Mouse (Mus musculus) heart, postnatal 10 days (tissue): ENCODE measurements around the gene Gpc6. TPM values are rescaled to one million over a fixed set of nuclear protein-coding genes. Genes with fewer than 3 reads are reported as not detected.
A peak's percentile ranks its signal among the peaks of the same experiment; 100 is the strongest.
"Not testable (repeated sequence)": the region's sequence is repeated elsewhere in the genome, so short reads cannot be mapped to it uniquely, and the experiment has no call there.

Experiments used
- DNase-seq, 2 experiments: peaks; one replicate each; pipeline ENCODE4 v3.0.0; 2021
- intact Hi-C: fragments of 180-260 bp; cut with DNase I; formaldehyde crosslinking; loops from one replicate; pipeline ENCODE4 v1.15.1; 2025
- total RNA-seq, 2 experiments: library from RNA; stranded (reverse); gene quantifications; 2 replicates each; pipeline ENCODE4 v1.2.3; 2021

The Gpc6 gene
- total RNA-seq, 2 experiments from 2014 or later: 37.0 to 40.2 TPM

- intact Hi-C loops: no loop called here
Measured at GRCm38 (mm10) chr14:117426116-117426515, 501.0 kb downstream of the Gpc6 start.

GRCm38 (mm10) chr14:117427776-117428175 is 502.7 kb downstream of the Gpc6 start:
- no peak for DNase-seq
- intact Hi-C loops: no loop called here

More at GRCm38 (mm10) chr14:117426116-117426515, 501.0 kb downstream of the Gpc6 start:
- DNase-seq: no peak

GRCm38 (mm10) chr14:117435739-117436138 is 510.6 kb downstream of the Gpc6 start:
- no peak for DNase-seq

GRCm38 (mm10) chr14:117446675-117447231 is 521.6 kb downstream of the Gpc6 start:
- DNase-seq, intact Hi-C loops: not testable (repeated sequence)

More at GRCm38 (mm10) chr14:117435739-117436138, 510.6 kb downstream of the Gpc6 start:
- intact Hi-C loops: no loop called here

- DNase-seq: no peak
- intact Hi-C loops: no loop called here
Measured at GRCm38 (mm10) chr14:117451391-117451991, 526.4 kb downstream of the Gpc6 start.

- DNase-seq: no peak
- intact Hi-C loops: no loop called here
Measured at GRCm38 (mm10) chr14:117452150-117452549, 527.0 kb downstream of the Gpc6 start.

- intact Hi-C loops: no loop called here
- DNase-seq: no peak
Measured at GRCm38 (mm10) chr14:117473378-117473777, 548.3 kb downstream of the Gpc6 start.

- DNase-seq: peak; percentile 8 to 11
- intact Hi-C loops: no loop called here
Measured at GRCm38 (mm10) chr14:117478879-117479278, 553.8 kb downstream of the Gpc6 start.

- intact Hi-C loops: no loop called here
- DNase-seq: no peak
Measured at GRCm38 (mm10) chr14:117487161-117487754, 562.1 kb downstream of the Gpc6 start.

GRCm38 (mm10) chr14:117490469-117490868 is 565.4 kb downstream of the Gpc6 start:
- DNase-seq: no peak
- intact Hi-C loops: no loop called here

GRCm38 (mm10) chr14:117495118-117495517 is 570.0 kb downstream of the Gpc6 start:
- DNase-seq: no peak
- intact Hi-C loops: no loop called here

GRCm38 (mm10) chr14:117498785-117499184 is 573.7 kb downstream of the Gpc6 start:
- no peak for DNase-seq
- intact Hi-C loops: no loop called here

GRCm38 (mm10) chr14:117499354-117499753 is 574.2 kb downstream of the Gpc6 start:
- intact Hi-C loops: no loop called here
- DNase-seq: no peak

GRCm38 (mm10) chr14:117514829-117515228 is 589.7 kb downstream of the Gpc6 start:
- intact Hi-C loops: no loop called here
- no peak for DNase-seq

GRCm38 (mm10) chr14:117519574-117519973 is 594.5 kb downstream of the Gpc6 start:
- intact Hi-C loops: no loop called here
- DNase-seq: peak; percentile 29 to 32

- intact Hi-C loops: no loop called here
- no peak for DNase-seq
Measured at GRCm38 (mm10) chr14:117520706-117521105, 595.6 kb downstream of the Gpc6 start.

GRCm38 (mm10) chr14:117525133-117525532 is 600.0 kb downstream of the Gpc6 start:
- DNase-seq: no peak
- intact Hi-C loops: no loop called here

GRCm38 (mm10) chr14:117527053-117527452 is 601.9 kb downstream of the Gpc6 start:
- intact Hi-C loops: no loop called here

GRCm38 (mm10) chr14:117529439-117529838 is 604.3 kb downstream of the Gpc6 start:
- no peak for DNase-seq
- intact Hi-C loops: no loop called here

More at GRCm38 (mm10) chr14:117527053-117527452, 601.9 kb downstream of the Gpc6 start:
- no peak for DNase-seq

- intact Hi-C loops: no loop called here
- DNase-seq: no peak
Measured at GRCm38 (mm10) chr14:117552776-117553175, 627.7 kb downstream of the Gpc6 start.

- intact Hi-C loops: no loop called here
- DNase-seq: no peak
Measured at GRCm38 (mm10) chr14:117556715-117557320, 631.7 kb downstream of the Gpc6 start.

GRCm38 (mm10) chr14:117562146-117562545 is 637.0 kb downstream of the Gpc6 start:
- no peak for DNase-seq
- intact Hi-C loops: no loop called here
